Mouse (Mus musculus): ENCODE data around the gene Actr6. TPM values are rescaled to one million over a fixed set of nuclear protein-coding genes. Genes with fewer than 3 reads are reported as not detected.
"Not testable (repeated sequence)": the region's sequence is repeated elsewhere in the genome, so short reads cannot be mapped to it uniquely, and the experiment has no call there.

The Actr6 gene
- total RNA-seq, 2 experiments from 2014 or later, result 23.2 to 23.7 TPM

DNA sequence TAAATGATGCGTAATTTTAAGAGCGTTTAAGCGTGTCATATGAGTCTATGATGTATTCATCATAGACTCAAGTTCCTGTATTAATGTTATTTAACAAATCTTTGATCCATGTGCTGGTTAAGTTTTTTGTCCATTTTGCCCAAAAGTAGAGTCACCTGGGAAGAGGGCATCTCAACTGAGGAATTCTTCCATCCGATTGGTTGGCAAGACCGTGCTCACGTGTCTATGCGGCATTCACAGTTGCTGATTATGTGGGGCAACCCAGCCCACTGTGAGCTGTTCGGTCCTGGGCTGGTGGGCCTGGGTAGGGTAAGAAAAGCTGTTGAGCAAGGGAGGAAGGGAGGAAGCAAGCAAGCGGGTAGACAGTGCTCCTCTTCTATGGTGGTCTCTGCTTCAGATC is 6.3 kb upstream of the Actr6 start:
- DNase-seq, result no peak

DNA sequence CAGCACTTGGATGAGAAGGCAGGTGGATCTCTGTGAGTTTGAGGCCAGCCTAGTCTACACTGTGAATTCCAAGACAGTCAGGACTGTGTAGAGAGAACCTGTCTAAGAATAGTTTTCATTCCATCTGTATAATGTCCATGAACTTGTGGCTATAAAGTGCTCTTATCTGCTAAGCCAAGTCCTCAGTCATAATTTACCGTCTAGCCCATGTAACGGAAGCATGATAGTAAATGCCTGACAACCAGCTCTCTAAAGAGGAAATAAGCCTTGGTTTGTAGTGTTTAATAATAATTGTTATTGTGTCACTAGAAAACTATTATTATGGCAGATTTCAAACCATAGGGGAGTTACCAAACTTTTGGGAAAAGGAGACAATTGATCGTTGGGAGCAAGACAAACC is 5.8 kb upstream of the Actr6 start:
- DNase-seq, result no peak

DNA sequence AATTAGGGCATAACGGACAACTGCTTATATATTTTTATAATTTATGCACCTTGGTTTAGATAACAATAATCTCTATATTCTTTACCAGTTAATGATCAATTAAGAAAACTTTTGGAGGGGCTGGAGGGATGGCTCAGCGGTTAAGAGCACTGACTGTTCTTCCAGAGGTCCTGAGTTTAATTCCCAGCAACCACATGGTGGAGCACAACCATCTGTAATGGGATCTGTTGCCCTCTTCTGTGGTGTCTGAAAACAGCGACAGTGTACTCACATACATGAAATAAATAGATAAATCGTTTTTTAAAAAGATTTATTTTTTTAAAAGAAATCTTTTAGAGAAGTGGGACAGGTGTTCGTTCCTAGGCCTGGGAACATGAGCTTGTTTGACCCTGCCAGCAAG is 5.0 kb upstream of the Actr6 start:
- no peak for DNase-seq

GRCm38 (mm10) chr10:89731341-89731740 is 754 bp downstream of the Actr6 start:
- no peak for DNase-seq

GRCm38 (mm10) chr10:89730386-89730785 is 1.7 kb downstream of the Actr6 start:
- no peak for DNase-seq

DNA sequence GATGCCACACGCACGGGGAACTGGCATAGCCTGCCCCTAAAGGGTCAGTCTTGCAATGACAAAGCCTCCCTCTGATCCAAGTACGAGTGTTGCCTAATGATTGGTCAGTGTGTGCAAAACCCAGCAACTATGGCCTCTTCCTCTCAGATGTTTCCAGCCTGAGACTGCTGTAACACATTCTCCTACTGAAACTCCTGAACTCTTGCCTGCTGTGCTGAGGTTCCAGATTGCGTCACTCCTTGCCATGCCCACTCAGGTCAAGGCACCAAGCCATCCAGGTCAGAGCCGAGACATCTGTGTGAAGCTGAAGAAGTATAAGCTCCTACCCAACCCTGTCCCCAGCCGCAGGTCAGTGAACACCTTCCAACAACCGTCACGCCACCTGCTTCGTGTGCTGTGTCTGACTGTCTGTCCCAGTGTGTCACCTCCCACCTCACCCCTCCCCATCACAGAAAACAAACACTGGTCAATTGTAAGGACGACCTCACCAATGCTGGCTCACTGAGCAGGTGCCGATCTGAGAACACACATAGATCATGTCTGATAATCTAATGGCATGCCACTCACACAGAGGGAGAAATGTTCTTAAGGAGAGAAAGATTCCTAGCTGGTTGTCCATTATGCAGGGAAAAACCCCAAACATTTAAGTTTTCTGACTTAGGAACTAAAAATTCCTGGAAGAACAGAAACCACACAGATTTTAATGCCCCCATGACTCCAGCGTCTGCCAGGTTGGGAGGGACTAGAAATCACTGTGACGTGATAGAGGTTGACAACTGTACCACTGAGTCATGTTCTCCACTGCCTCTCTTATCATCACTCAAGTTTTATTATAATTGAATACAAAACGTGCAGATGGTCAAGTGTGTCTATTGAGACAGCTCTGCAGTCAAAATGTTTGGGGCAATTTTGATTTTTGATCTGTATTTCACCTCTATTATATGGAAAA is 9.6 kb downstream of the Actr6 start:
- DNase-seq, result peak; percentile 46 to 57

DNA sequence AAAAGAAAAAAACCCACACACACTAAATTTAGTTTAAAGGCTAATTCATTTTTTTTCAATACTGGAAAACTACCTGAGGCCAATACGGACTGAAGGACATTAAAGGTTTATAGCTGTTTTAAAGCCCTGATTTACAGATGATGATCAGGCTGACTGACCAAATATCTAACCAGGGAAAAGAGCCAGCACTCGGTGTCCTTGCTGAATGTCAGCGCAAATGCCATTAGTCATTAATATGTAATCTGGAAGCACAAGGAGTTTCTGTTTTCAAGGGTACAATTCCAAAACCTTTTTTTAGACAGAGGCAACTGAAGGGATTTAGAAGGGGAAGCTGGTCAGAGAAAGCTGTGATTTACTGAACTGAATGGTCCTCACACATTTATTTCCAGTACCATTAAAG is 11.3 kb downstream of the Actr6 start:
- peak; percentile 75 to 77 for DNase-seq

GRCm38 (mm10) chr10:89720252-89720651 is 11.8 kb downstream of the Actr6 start:
- no peak for DNase-seq

DNA sequence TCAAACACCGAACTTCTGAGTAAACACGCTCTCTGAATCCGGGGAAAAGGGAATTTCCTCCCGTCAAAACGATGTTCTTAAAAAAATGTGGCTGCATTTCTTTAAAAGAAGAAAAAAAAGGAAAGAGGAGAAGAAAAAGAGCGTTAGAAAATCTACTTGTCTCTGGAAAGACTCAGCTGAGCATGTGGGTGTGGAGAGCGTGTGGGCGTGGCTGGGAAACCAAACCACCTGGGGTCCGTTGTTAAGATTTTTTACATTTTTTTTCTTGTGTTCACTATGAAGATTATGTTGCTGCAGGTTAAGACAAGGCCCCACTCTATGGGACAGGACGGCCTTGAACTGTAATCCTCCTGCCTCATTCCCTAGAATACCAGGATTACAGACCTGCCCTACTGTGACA is 17.2 kb downstream of the Actr6 start:
- no peak for DNase-seq

DNA sequence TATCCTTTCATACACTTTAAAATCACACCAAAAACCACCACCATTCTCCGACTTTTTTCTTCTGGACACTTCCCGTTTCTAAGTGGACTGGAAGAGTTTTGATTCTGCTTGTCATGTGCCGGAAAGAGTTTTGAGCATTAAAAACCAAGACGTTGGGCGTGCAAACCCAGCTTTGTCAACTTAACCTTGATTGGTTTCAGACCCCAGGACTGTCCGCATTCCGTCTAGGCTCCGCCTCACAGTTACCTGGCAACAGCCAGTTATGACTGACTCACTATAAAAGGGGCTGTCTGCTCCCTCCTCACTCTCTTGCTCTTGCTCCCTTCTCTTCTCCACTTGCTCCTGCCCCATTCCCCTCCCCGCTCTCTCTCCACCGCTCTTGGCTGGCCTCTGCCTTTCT is 23.4 kb downstream of the Actr6 start:
- DNase-seq, result peak; percentile 41 to 47

- DNase-seq, result no peak
Measured at GRCm38 (mm10) chr10:89707397-89707796, 24.7 kb downstream of the Actr6 start.

DNA sequence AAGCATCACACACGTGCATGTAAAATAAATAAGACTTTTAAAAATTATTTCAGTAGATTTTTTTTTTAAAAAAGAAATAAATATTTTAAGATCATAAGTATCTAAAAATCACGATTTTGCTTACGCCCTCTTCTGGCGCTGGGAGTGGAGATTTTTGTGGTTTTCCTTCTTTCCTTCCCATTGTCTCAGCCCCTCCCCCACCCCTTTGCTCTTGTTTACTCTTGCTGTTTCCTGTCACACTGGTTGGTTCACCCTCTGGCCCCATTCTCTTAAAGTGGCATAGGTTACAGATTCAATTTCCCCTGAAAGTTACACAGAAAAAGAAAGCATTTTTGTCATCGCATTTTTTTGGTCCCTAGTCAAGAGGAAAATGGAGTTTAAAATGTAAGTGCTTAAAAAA is 29.1 kb downstream of the Actr6 start:
- DNase-seq, result no peak

GRCm38 (mm10) chr10:89697956-89698355 is 34.1 kb downstream of the Actr6 start:
- no peak for DNase-seq

DNA sequence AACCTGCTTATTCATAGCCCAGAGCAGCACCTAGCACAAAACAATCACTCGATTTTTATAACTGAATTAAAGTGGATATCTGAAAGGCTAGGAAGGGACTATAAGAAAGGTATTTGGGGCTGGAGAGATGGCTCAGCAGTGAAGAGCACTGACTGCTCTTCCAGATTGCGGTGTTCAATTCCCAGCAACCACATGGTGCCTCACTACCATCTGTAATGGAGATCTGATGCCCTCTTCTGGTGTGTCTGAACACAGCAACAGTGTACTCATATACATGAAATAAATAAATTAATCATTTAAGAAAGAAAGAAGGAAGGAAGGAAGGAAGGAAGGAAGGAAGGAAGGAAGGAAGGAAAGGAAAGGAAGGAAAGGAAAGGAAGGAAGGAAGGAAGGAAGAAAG is 35.8 kb downstream of the Actr6 start:
- not testable (repeated sequence) for DNase-seq

DNA sequence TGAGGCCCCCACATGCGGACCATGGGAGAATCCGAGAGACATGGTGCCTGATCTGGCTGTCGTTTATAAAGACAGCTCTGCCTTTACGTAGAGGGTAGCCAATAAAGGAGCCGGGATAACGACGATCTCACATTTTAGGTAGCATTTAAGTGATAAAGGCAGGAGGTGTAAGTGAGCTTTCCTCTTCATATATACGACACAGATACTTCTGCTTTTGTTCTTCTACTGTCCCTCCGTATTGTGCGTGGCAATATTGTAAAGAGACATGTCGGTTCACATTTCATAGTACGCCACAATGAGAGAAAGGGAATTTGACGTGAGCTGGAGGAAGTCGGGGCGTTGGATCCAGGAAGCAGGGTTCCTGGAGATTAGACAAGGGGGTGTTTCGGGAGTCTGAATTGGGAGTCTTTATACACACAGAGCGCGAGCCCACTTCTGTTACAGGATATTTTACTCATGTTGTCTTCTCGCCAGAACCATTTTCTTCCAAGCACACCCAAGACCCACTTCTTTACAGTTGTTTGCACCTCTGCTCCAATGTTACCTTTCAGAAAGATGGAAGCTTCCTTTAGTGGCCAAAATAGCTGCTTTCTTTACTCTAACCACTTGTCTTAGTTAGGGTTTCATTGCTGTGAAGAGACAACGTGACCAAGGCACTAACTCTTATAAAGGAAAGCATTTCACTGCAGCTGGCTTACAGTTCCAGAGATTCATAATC is 36.7 kb downstream of the Actr6 start:
- DNase-seq, result no peak

DNA sequence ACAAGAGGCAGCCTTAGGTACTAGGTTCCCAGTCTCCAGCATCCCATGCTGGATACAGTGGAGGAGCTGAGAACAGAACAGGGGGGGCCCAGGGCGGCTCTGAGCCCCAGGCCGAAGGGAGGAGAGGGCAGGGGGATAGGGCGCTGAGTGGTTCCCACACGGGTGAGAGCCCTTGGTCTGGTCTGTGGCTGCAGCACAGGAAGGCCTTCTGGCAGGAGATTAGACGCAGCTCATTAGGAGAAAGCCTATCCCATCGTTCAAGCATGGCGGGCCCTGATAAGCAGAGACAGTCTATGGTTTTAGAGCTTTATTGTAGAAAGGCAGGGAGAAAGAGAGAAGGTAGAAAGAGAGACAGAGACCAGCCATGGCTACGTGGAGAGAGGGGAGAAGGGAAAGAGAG is 42.1 kb downstream of the Actr6 start:
- DNase-seq, result no peak

DNA sequence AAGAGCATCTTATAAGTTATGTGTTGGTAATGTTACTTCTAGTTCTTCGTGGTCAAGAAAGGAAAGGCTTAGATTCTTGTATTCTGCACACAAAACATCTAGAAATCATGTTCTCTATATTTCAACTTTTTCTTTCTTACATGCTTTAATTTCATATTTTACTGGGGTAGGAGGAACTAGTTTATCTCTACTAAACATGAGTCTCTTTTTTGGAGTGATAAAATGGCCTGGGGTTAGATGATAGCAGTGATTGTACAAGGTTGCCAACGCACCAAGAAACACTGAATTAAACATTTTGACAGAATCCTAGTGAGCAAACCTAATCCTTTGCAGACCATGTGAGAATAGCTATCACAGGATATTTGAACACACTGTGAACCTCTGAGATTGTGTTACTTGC is 44.6 kb downstream of the Actr6 start:
- DNase-seq, result no peak

DNA sequence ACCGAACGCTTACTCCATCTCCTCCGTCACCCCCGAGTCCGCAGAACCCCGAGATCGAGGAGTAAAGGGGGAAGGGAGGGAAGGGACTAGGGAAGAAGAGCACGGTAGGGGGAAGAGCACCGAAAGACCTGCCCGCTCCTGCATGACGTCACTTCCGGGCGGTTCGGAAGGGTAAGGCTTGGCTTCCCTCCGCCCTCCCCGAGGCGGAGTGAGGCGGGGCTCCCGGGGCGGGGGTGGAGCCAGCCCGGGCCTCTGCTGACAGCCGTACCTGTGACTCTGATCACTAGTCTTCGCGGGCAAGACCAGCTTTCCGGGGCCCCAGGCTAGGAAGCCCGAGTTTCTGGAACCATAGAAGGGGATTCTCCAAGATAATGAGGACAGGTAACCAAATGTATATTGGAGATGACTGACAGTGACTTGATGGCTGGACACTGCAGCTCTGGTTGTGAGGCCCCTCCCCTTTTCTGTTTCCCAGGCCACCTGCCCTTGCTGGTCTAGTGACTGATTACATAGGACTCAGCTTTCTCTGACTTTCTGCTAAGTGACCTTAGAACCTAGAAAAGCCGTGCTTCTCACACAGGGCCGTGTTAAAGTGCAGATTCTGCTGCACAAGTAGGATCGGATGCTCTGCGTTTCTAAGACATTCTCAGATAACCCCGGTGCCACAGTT is 45.8 kb downstream of the Actr6 start, which contains the start of gene Scyl2:
TSS of gene Scyl2 (minus strand) at position 147 of the 670 bp plus-strand sequence.
- peak; percentile 97 to 99 for DNase-seq

DNA sequence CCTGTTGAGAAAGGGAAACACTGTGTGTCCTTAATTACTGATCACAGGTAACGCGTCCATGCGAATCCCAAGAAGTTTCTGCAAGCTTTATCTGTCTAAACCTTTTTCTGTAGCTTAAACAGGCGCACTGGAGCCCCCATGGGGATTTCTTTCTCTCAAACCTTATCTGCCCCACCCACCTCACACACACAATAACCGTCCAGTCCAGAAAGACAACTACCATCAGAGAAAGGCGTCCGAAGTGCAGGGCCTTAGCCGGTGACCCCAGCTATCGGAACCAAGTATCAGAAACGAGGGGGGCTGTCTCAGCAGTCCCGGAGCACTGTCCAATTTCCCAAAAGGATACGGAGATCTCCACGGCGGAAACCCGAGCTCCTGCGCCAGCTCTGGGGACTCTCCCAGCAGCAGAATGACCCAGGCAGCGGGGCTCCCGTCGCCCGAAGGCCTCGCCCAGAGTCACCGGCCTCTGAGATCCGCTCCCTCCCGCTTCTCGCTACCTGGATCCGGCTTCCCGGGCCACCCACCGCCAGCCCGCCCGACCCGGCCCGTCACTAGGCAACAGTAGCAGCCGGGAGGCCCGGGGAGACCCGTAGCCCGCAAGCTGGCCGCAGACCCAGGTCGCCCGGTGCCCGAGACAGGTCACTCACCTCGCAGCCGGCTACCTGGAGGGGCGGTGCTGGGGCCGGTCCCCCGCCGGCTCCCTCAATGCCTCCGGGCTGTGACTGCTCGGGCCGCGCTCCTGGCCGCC is 46.5 kb downstream of the Actr6 start:
- DNase-seq, result peak; percentile 29 to 49

GRCm38 (mm10) chr10:89682961-89683360 is 49.1 kb downstream of the Actr6 start:
- DNase-seq, result no peak

DNA sequence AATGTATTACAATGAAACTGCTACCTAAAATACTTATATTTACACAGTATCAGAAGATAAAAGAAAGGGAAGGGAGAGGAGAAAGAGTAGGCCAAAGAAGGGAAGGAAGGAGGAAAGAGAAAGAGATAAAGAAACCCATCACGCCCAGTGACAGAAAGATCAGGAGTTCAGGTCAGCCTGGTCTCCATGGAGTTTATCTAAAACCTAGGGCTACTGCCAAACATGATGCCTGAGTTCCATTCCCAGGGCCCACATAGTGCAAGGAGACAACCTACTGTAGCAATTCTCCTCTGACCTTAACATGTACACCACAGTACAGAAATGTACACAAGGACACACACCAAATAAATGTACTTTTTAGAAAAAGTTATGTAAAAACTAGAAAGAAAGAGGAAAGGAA is 49.9 kb downstream of the Actr6 start:
- DNase-seq, result peak in 1 of 2 experiments; percentile 22

DNA sequence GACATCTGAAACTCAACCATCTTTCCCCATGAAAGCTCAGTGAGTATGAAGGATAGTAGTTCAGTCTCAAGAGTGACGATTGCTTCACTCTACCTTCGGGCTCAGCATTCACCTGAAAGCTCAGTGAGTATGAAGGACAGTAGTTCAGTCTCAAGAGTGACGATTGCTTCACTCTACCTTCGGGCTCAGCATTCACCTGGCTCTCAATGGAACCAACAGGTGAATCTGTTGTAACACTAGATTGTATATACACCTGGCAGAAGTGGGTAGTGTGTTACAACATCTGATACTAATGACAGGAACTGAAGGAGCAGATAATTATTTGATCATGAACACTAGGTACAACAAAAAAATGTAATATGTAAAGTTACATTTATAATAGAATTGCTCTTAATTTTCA is 50.4 kb downstream of the Actr6 start:
- no peak for DNase-seq
